Mouse (Mus musculus) heart, postnatal 10 days (tissue): ENCODE results near the gene Zfp60. TPM values are rescaled to one million over a fixed set of nuclear protein-coding genes. Genes with fewer than 3 reads are reported as not detected.
"Not testable (repeated sequence)": the region's sequence is repeated elsewhere in the genome, so short reads cannot be mapped to it uniquely, and the experiment has no call there.

ENCODE experiments used
- DNase-seq, 2 experiments: peaks; one replicate each; pipeline ENCODE4 v3.0.0; 2021
- intact Hi-C: fragments of 180-260 bp; cut with DNase I; formaldehyde crosslinking; loops from one replicate; pipeline ENCODE4 v1.15.1; 2025
- total RNA-seq, 2 experiments: library from RNA; stranded (reverse); gene quantifications; 2 replicates each; pipeline ENCODE4 v1.2.3; 2021

Zfp60 gene
- total RNA-seq, 2 experiments from 2014 or later, result 7.4 to 11.2 TPM

GRCm38 (mm10) chr7:27765176-27765886 is 34.1 kb downstream of the Zfp60 start:
- DNase-seq, result no peak
- intact Hi-C loops, result no loop called here

- intact Hi-C loops, result no loop called here
- DNase-seq, result no peak
Observed at GRCm38 (mm10) chr7:27789306-27789705, 58.1 kb downstream of the Zfp60 start.

GRCm38 (mm10) chr7:27793865-27794264 is 62.7 kb downstream of the Zfp60 start:
- intact Hi-C loops, DNase-seq: not testable (repeated sequence)

GRCm38 (mm10) chr7:27794566-27794965 is 63.4 kb downstream of the Zfp60 start:
- intact Hi-C loops, result no loop called here
- no peak for DNase-seq

- DNase-seq, result no peak
- intact Hi-C loops, result no loop called here
Observed at GRCm38 (mm10) chr7:27797906-27798811, 67.0 kb downstream of the Zfp60 start.

GRCm38 (mm10) chr7:27801137-27801536 is 69.9 kb downstream of the Zfp60 start:
- intact Hi-C loops, result no loop called here
- peak; percentile 4 for DNase-seq

GRCm38 (mm10) chr7:27802986-27803385 is 71.8 kb downstream of the Zfp60 start:
- DNase-seq, result no peak
- intact Hi-C loops, result no loop called here

Other genes with a start within 250 kb of the Zfp60 start
- 10 to 100 TPM; 13.1 to 13.4 TPM for gene Sertad1, start 244.5 kb upstream of the Zfp60 start, total RNA-seq
- 1 to 10 TPM; 3.1 to 3.6 TPM for gene Prx, start 232.1 kb upstream of the Zfp60 start, total RNA-seq
- gene Hipk4, start 208.1 kb upstream of the Zfp60 start, total RNA-seq, result under 1 TPM; 0.31 to 0.55 TPM
- gene Pld3, start 178.2 kb upstream of the Zfp60 start, total RNA-seq, result 10 to 100 TPM; 32.5 to 35.1 TPM
- gene 2310022A10Rik, start 178.2 kb upstream of the Zfp60 start, total RNA-seq, result 10 to 100 TPM; 60.3 to 65.0 TPM
- 100 to 1,000 TPM; 171 to 174 TPM for gene Akt2, start 139.8 kb upstream of the Zfp60 start, total RNA-seq
- gene Ttc9b, start 77.5 kb upstream of the Zfp60 start, total RNA-seq, result not detected
- gene Map3k10, start 56.8 kb upstream of the Zfp60 start, total RNA-seq, result 10 to 100 TPM; 18.1 to 18.9 TPM
- under 1 TPM; 0.62 to 0.69 TPM for gene Zfp607b, start 42.0 kb upstream of the Zfp60 start, total RNA-seq
- gene Zfp626, start 75.8 kb downstream of the Zfp60 start, total RNA-seq, result 1 to 10 TPM; 4.8 to 6.7 TPM
- 1 to 10 TPM; 2.6 to 3.6 TPM for gene Zfp59, start 107.2 kb downstream of the Zfp60 start, total RNA-seq
- gene Zfp607a, start 126.1 kb downstream of the Zfp60 start, total RNA-seq, result 1 to 10 TPM; 3.4 to 5.1 TPM
- 1 to 10 TPM; 6.2 to 8.5 TPM for gene Zfp974, start 198.1 kb downstream of the Zfp60 start, total RNA-seq
- gene Zfp780b, start 247.8 kb downstream of the Zfp60 start, total RNA-seq, result 10 to 100 TPM in 1 of 2 experiments, 1 to 10 TPM in 1; 7.5 to 10.8 TPM